Mouse (Mus musculus): ENCODE measurements around the gene Slc35b3.
A peak's percentile ranks its signal among the peaks of the same experiment; 100 is the strongest.

Slc35b3 gene

GRCm38 (mm10) chr13:38941280-38941679, 19.4 kb downstream of the Slc35b3 start:
- no peak for DNase-seq (ENCODE audit: extremely low read depth, insufficient read length, low spot score)

DNA sequence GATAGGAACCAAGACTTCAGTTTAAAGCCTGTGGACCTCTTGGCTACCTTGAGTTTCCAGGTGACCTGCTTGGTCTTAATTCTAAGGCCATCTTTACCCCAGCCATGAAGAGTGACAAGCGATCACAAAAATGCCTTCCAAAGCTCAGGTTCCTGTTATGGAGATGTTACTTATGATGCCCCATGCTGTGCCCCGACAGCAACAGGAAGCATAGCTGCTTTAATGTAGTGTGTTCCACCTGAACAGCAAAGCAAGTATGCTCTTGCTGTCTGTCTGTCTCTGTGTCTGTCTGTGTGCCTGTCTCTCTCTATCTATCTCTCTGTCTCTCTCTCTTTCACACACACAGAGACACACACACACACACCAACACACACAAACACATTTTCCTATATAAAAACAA, 22.2 kb downstream of the Slc35b3 start:
- no peak for DNase-seq (ENCODE audit: extremely low read depth, insufficient read length, low spot score)

DNA sequence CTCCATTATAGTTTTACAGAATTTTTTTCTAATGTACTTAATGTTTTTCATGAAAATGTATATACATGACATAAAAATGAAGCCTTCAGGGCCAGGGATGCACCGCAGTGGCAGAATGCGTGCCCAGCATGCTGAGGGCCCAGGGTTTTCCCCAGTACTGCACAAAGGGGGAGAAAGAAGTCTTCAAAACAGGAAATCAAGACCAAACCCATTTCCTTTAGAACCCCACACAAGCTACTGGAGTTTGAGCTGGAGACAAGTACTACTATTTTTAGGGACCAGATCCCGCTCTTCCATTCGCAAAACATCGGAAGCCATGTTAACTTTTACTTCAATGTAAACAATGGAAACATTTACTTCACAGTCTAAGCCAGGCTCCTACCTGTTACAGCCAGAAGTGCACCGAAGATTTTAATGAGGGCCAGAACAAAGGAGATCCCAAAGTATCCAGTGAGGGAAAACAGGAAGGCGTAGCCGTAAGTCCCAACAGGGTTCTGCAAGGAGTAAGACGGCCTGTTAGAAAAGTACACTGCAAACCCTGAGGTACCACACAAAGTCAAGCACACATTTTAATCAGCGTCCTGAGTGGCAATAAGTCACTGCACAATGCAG, 23.7 kb downstream of the Slc35b3 start:
- no peak for DNase-seq (ENCODE audit: extremely low read depth, insufficient read length, low spot score)

- DNase-seq (ENCODE audit: extremely low read depth, insufficient read length, low spot score): no peak
Measured at GRCm38 (mm10) chr13:38935856-38936446, 24.7 kb downstream of the Slc35b3 start.

- DNase-seq (ENCODE audit: extremely low read depth, insufficient read length, low spot score): no peak
Measured at GRCm38 (mm10) chr13:38929843-38930578, 30.7 kb downstream of the Slc35b3 start.

DNA sequence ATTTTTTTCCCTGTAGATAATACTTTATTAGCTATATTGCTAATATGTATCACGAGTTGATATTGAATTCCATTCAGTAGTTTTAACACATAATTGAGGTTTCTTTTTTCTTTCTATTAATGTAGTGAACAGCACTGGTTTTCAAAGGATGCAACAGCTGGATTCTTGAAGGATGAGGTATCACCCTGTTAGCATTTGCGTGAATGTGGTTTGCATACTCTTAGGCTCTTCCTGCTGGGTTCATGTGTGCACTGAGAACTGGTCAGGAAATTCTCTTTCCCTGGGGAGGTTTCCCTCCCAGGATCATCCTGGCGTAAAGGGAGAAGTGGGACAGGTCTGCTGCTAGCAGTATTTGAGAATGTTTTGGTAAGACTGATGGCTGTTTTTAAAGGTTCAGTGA, 38.0 kb downstream of the Slc35b3 start:
- peak; percentile 11 for DNase-seq (ENCODE audit: extremely low read depth, insufficient read length, low spot score)

DNA sequence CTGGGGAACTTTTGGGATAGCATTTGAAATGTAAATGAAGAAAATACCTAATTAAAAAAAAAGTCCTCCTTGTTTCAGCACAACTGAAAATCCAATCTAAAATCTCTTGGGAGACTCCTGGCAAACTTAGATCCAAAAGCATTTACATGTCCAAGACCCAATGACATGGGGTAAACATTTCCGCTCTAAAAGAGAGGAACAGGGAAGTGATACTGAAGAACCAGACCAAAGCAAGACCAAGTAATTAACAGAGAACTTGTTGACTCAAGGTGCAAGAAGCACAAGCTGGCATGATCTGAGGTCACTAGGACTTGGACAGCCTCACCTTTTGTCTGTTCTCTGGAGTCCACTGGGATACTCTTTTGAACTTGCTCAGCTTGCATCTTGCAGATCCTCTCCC, 39.4 kb downstream of the Slc35b3 start:
- no peak for DNase-seq (ENCODE audit: extremely low read depth, insufficient read length, low spot score)

DNA sequence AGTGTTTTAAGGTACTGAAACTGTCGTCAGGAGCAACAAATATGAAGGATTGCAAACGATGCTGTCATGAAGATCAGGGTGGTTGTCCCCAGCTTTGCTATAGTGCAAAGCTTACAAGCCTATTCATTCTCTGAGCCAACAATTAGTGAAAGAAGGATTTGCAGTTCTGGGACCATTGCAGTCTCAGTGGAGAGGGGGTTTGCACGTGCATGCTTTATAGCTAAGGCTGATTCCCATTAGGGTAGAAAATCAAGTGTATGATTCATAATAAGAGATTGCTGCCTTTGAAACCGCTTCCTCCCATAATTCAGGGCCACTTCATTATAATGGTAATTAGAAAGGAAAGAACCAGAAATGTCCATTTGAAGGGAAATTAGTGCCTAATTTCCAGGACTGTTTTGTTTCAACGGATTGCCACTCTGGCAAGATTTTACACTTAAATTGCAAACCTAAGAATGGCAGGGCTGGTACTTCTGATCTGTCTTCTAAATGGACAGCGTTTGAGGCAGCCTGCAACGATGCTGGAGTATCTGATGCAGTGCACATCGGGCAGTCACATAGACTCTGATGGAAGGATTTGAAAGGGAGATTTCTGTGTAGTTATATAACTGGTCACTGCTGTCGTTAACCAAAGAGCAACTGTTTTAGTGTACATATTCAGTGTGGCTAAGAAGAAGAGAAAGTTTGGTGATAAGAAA, 42.3 kb downstream of the Slc35b3 start:
- DNase-seq (ENCODE audit: extremely low read depth, insufficient read length, low spot score): no peak

DNA sequence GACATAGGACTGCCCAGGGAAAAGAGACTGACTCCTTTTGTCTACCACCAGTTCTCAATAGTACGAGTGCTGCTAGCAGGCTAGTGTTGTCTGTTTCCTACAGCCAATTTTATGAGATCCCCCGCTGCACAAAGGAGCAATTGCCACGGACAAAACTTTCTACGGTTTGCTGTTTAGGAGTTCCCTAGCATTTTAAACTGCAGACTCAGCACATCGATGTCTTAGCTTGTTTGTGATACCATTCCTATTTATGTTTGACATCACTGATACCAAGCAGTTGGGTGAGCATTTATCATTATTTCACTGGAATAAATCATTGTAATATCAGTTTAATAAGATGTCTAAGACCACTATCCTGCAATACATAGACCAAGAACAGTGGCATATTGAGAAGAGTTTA, 43.1 kb downstream of the Slc35b3 start:
- no peak for DNase-seq (ENCODE audit: extremely low read depth, insufficient read length, low spot score)

- DNase-seq (ENCODE audit: extremely low read depth, insufficient read length, low spot score): no peak
Measured at GRCm38 (mm10) chr13:38914771-38915170, 45.9 kb downstream of the Slc35b3 start.

DNA sequence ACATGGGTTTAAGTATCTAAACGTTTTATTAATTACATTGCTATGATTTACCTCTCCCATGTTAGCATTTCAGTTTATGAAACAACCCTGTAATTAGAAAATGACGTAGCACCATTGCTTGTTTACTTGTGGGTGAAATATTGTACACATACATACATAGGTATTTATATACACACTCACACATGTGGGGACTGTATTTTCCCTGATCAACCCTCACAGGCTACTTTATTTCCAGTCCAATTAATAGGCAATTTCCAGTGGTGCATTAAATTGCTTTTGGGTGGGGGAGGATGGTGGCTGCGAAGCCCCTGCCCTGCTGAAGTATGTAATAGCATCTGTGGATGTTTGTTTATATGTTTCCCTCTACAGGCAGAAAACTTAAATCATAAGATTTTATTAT, 68.3 kb downstream of the Slc35b3 start:
- no peak for DNase-seq (ENCODE audit: extremely low read depth, insufficient read length, low spot score)
